Mouse (Mus musculus): ENCODE data around the gene Ces1d.
"Not testable (repeated sequence)": the region's sequence is repeated elsewhere in the genome, so short reads cannot be mapped to it uniquely, and the experiment has no call there.

Ces1d gene

DNA sequence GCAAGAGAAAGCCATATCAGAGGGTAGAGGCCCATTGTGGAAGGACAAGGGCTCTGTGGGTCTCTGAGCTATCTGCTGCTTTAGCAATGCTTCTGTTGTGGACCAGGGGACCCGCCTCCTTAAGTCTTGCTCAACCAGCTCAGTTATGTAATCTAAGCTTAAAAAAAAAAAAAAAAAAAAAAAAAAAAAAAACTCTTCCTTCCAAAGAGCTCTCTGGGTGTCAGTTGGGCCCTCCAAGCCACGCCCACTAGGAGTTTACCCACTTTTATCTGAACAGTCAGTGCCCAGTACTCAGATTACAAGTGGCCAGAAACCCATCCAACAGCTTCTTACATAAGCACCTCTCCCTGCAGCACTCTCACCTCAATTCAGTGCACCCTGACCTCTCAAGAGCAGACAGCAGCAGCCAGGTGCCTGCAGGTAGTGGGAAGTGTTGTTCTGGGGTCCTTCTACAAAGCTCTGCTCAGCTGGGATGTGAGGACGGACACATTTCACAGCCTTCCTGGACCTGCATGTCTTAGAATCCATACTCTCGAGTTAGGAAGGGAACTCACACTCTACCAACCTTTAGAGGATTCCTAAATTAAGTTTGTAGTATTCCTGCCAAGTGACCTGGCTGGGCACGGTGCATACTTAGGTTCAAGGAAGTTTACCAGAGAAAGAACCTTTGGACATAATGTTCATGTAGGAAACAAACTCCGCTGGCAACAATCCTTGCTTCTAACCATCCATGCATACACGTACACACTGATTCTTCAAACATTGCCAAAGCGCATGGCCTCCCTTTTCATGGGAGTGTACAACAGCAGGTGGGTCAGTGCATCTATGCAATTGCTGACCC lies at the start of gene Ces1d:
Ces1d (minus strand) TSS at position 154 of the 841 bp plus-strand sequence.
- DNase-seq (ENCODE audit: low spot score): no peak

DNA sequence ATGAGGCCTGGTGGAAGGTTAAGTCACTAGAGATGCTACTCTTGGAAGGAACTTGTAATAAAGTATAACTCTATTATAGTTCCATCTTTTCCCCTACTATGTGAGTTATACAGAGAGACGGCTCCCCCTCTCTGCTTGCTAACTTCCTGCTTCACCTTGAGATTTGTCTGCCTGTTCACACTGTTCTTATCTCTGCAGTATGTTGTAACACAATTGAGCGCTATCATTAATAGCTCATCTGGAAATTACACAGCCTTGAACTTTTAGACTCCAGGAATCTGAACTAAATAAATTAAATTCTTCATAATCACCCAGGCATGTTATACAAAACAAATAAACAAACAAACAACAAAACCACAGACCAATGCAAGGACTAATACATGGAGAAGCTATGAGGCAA lies 48.4 kb upstream of the Ces1d start:
- no peak for DNase-seq (ENCODE audit: low spot score)

DNA sequence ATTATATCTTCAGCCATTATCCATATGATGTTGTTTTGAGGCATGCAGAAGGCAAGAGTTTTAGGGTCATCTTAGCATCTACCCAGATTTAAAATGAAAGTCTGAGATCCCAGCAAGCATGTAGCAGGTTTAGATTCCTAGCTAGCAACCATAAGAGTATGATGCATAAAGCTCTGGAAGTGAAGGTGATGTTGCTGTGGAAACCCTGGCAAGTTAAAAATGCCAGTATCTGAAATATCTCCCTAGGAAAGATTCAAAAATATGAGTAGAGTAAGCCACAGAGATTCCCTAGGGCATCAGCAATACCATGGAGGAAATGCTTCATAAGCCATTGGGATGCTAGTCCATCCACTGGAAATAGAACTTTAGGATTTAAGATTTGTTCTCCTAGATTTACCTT lies 42.2 kb upstream of the Ces1d start:
- no peak for DNase-seq (ENCODE audit: low spot score)

GRCm38 (mm10) chr8:93235681-93236080 lies 38.0 kb upstream of the Ces1d start:
- DNase-seq (ENCODE audit: low spot score): no peak

DNA sequence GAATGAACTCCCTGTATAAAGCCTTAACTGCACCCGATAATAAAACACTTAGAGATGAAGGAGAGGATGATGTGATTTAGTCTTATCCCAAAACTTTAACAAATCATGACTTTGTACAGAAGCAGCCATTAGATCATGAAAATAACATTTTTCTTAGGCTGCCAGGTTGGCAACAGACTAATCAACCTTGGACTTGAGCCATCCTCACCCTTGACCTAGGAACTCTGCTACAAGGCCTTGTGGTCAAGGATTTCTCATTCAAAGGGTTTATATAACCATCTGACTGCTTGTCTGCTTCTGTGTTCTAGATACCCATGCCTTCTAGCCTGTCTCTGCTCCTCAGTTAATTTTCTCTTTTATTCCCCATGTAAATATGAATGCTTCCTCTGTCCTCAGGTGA lies 37.1 kb upstream of the Ces1d start:
- DNase-seq (ENCODE audit: low spot score): no peak

GRCm38 (mm10) chr8:93234068-93234467 lies 36.4 kb upstream of the Ces1d start:
- DNase-seq (ENCODE audit: low spot score): no peak

DNA sequence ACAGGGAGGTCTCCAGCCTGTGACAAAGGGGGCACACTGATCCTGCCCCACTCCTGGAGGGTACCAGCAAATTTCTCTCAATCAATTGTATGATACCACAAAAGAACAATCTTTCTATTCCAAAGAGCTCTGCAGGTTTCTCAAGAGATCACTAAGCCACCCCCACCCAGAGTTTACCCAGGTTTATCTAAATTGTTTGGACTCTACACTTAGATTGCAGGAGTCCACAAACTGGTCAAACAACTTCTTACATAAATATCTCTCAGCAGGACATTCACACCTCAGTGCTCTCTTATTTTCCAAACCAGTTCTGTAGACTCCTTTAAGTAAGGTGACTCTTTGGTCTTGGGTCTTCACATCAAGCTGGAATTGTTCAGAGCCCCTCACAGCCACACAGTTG lies 31.8 kb upstream of the Ces1d start, which contains the start of gene Ces1e:
Ces1e (minus strand) TSS at position 174 of the 400 bp plus-strand sequence.
- no peak for DNase-seq (ENCODE audit: low spot score)

DNA sequence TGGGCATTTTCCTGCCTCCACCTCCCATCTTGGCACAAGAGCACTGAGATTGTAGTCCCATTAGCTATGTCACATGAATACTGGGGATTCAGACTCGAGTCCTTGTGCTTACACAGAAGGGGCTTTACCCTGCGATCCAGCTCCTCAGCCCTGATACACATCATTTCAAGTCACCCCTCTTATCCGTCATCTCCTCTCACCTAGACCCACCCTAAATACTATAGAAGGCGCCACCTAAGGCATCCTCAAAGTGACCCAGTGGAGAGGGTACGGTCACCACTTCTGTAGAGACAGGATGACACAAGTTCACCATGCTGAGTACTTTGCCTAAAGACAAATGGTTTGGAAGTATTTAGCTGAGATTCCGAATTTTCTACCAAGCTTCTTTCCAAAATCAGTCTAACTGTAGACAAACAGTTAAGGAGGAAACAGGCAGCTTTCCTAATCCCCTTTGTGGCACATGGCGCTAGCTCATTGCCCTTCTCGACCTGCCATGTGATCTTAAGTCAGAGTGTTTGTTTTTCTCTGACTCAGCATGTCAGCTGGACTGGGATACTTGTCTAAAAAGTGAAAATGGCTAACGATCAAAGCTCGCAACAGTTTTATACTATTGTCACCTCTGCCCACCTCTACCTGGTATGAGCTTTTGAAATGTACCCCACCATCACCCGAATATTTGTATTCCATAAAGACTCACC lies 31.2 kb upstream of the Ces1d start:
- DNase-seq (ENCODE audit: low spot score): no peak

DNA sequence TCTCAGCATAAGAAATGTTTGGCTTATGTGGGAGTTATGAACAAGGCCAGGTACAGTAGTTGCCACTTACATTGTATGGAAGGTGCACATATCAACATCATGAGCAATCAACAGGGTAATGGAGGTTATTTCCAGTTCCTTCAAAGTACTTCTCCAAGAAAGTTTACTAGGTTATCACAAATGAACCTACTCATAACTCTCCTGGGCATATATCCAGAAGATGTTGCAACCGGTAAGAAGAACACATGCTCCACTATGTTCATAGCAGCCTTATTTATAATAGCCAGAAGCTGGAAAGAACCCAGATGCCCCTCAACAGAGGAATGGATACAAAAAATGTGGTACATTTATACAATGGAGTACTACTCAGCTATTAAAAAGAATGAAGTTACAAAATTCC lies 28.8 kb upstream of the Ces1d start:
- not testable (repeated sequence) for DNase-seq (ENCODE audit: low spot score)

DNA sequence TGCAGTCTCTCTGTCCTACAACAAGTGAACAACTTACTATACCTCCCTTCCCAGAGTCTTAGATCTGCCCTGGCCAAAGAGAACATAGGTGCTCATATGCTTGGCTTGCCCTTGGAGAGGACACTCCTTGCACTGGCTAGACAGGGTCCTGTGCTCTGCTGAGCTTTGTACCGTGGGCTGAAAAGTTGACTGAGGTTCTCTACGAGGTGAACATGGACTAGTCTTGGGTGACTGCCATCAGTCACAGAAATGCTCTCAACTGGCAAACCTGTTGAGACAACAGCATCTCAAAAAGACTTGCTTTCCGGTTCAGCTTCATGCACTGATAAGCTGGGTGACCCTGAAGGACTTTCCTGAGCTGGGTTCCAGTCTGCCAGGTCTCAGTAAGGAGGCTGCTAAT lies 24.3 kb upstream of the Ces1d start:
- no peak for DNase-seq (ENCODE audit: low spot score)

DNA sequence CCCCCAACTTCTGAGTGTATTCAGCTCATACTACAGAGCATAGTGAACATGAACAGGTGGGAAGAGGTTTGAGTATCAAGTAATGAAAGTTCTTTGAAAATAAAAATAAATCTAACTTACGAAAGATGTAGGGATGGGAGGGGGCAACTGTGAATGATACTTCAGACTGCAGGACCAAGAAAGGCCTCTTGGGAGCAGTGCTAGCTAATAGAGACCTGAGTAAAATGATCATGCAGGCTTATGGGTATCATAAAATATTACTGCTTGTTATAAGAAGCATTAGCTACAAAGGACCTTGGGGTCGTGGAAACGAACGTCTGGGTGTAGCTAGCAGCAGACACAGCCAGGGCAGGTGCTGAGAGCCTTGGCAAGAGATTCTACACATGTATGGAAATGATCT lies 20.2 kb upstream of the Ces1d start:
- no peak for DNase-seq (ENCODE audit: low spot score)

DNA sequence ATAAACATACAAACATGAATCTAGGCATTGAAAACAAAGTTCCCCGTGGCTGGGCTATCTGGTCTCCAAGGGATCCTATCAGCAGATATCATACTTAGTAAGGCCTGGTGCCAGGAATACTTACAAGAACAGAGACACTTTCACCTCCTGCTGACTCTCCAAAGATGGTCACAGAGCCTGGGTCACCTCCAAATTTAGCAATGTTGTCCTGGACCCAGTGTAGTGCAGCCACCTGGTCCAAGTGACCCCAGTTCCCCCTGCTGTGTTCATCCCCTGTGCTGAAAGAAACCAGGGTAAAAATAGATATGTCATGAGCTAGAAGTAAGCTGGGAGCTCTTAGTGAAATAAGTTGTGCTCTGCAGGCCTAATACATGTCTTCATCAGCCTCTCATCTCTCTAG lies 19.7 kb upstream of the Ces1d start:
- no peak for DNase-seq (ENCODE audit: low spot score)

DNA sequence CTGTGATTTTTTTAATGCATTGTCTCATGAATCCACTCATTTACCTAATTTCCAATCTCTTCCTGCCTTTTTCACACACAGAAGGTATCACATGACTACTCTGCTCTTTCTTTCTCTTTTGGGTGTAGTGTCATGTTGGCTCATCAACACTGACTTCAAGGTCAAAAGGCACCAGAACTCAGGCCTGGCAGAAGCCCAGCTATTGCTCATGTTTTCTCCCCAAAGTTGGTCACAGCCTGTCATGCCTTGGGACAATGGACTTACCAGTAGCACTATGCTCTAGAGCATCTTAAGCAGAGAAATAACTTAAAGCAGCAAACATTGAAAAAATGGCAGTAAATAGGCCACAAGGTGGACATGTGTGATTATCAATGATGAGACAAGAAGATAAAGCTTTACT lies 13.5 kb upstream of the Ces1d start:
- DNase-seq (ENCODE audit: low spot score): no peak

DNA sequence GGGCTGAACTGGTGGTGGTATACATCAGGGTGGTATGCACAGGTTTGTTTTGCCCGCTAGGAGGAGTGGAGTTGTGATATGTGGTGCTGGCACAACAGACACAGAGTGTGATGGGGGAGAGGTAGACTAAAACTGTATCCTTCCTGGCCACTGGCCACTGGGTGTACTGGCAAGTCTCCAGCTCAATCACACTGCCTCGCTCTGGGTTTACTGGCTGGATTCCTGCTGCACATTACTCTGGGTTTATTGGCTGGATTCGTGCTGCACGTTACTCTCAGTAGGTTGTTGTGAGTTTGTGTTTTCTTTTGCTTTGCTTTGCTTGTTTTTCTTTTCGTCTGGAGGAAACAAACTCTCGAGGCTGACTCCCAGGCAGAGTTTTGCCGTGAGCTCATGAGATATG lies 1.5 kb upstream of the Ces1d start:
- DNase-seq (ENCODE audit: low spot score): not testable (repeated sequence)

DNA sequence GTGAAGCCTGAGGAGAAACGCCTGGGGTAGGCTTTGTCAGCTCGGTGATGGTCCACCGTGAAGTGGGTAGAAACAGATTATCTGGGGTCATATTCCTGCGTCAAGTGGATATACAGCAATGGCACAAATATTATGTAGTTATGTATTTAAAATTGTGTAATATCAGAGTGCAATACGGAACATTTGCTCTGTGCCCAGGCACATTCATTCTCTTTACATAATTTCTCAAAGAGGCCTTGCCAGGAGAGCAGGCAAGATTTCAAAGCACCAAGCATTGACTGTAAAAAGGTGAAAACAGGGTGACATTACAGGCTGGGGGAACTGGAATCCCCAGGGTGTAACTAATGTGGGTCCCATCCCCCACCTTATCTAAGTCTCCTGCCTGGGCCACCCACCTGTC lies 1.2 kb downstream of the Ces1d start:
- DNase-seq (ENCODE audit: low spot score): no peak

DNA sequence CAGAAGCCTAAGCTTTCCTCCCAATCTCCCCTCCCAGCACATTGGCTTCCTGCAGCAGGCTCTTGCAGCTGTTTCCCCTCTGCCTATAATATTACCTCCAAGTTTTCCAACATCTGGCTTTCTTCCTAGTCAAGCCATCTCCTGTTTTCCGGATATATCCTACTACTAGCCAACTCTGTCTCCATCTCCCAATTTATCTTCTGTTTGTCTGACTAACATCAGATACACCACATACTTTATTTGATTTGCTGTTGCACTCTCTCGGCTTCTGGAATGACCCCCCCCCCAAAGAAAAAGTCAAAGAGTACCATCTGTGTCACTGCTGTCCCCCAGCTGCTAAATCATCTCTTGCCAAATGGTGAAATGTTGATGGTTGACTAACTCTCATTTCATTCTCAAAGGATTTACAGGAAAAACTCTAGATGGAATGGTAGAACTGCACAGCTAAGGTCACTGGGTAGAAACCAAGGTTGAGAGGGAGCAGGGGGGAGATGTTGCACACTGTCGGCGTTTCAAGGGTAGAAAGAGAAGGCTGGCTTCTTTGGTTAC lies 17.0 kb downstream of the Ces1d start:
- DNase-seq (ENCODE audit: low spot score): no peak

- no peak for DNase-seq (ENCODE audit: low spot score)
Observed at GRCm38 (mm10) chr8:93176593-93176992, 21.0 kb downstream of the Ces1d start.

DNA sequence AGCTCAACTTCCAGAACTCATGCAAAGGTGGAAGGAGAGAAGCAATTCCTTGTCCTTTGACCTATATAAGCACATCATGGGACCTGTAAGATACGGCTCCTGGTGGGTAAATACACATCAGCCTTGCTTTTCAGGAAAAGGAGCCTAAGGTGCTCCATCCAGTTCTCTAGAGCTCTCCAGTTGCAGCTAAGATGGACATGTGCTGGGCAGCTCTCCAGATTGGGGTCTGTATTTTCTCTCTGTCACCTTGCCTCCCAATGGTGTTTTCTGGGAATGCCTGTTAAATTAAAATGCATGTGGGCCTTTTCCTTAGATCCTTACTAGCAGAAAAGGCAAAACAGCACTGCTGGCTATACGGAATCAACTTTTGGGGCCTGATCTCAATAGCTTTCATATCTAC lies 23.1 kb downstream of the Ces1d start:
- DNase-seq (ENCODE audit: low spot score): no peak

- DNase-seq (ENCODE audit: low spot score): no peak
Observed at GRCm38 (mm10) chr8:93171846-93172590, 25.6 kb downstream of the Ces1d start.

- DNase-seq (ENCODE audit: low spot score): no peak
Observed at GRCm38 (mm10) chr8:93163363-93163762, 34.3 kb downstream of the Ces1d start.

- no peak for DNase-seq (ENCODE audit: low spot score)
Observed at GRCm38 (mm10) chr8:93151401-93151800, 46.2 kb downstream of the Ces1d start.

GRCm38 (mm10) chr8:93147331-93147730 lies 50.3 kb downstream of the Ces1d start:
- no peak for DNase-seq (ENCODE audit: low spot score)

All from retina, embryonic 14.5 days (tissue).